Mouse (Mus musculus) ES-E14 (cell line): Measurements from ENCODE around the gene Il22ra2. TPM values are rescaled to one million over a fixed set of nuclear protein-coding genes. Genes with fewer than 3 reads are reported as not detected.

ENCODE experiments used
- DNase-seq: peaks from one replicate; pipeline ENCODE4 v3.0.0-alpha.2; 2013; ENCODE audit warnings: low read depth, low spot score
- H3K27ac ChIP-seq: 2 replicates; pipeline ENCODE4 v1.5.1; 2012; ENCODE audit warnings: low read depth, mild to moderate bottlenecking, low read length, moderate library complexity, mixed read lengths; ENCODE audit not compliant: poor library complexity, insufficient read depth, severe bottlenecking
- H3K36me3 ChIP-seq: 2 replicates; pipeline ENCODE4 v1.6.1; 2012; ENCODE audit warnings: mild to moderate bottlenecking, low read length, moderate library complexity, mixed read lengths; ENCODE audit not compliant: control insufficient read depth, poor library complexity, insufficient read depth, severe bottlenecking
- H3K4me1 ChIP-seq, 2 experiments: fragments of 150-350 bp in 1 of 2; sonication (generic) in 1 of 2; 2 replicates each; pipeline ENCODE4 v1.6.1; 2012; ENCODE audit warnings: low read length in 2 of 2, mild to moderate bottlenecking in 1 of 2, mixed read lengths in 1 of 2; ENCODE audit not compliant: control insufficient read depth in 2 of 2, insufficient read depth in 2 of 2, poor library complexity in 1 of 2
- H3K4me3 ChIP-seq, 2 experiments: fragments of 150-350 bp in 1 of 2; sonication (generic) in 1 of 2; 2 replicates each; pipeline ENCODE4 v1.5.1; 2012; ENCODE audit warnings: low read length in 2 of 2, low read depth in 1 of 2, mild to moderate bottlenecking in 1 of 2, mixed read lengths in 1 of 2; ENCODE audit not compliant: insufficient read depth in 1 of 2, poor library complexity in 1 of 2, severe bottlenecking in 1 of 2
- H3K9ac ChIP-seq: 2 replicates; pipeline ENCODE4 v1.6.1; 2012; ENCODE audit warnings: low read depth, mild to moderate bottlenecking, low read length, mixed read lengths; ENCODE audit not compliant: poor library complexity, insufficient read depth, severe bottlenecking
- H3K9me3 ChIP-seq: fragments of 150-350 bp; sonication (generic); 2 replicates; pipeline ENCODE4 v1.6.1; 2012; ENCODE audit warnings: low read depth, mild to moderate bottlenecking, low read length; ENCODE audit not compliant: control insufficient read depth, insufficient read depth
- CHD2 ChIP-seq: IDR thresholded peaks from 2 replicates; pipeline ENCODE4 v1.6.1; 2014; ENCODE audit warnings: mild to moderate bottlenecking, low read depth, low read length, inconsistent platforms
- HCFC1 ChIP-seq: IDR thresholded peaks from 2 replicates; pipeline ENCODE4 v1.6.1; 2012; ENCODE audit warnings: low read length, inconsistent platforms, borderline replicate concordance; ENCODE audit not compliant: insufficient read depth
- MAFK ChIP-seq: IDR thresholded peaks from 2 replicates; pipeline ENCODE4 v1.6.1; 2014; ENCODE audit warnings: mild to moderate bottlenecking, low read depth, low read length, inconsistent platforms; ENCODE audit not compliant: insufficient read depth
- ZC3H11A ChIP-seq: IDR thresholded peaks from 2 replicates; pipeline ENCODE4 v1.6.1; 2012; ENCODE audit warnings: low read depth, mild to moderate bottlenecking, inconsistent platforms, low read length, borderline replicate concordance
- ZNF384 ChIP-seq: IDR thresholded peaks from 2 replicates; pipeline ENCODE4 v1.6.1; 2012; ENCODE audit warnings: low read depth, low read length, inconsistent platforms
- in situ Hi-C, 2 experiments: fragments of 600-800 bp; cut with MboI; formaldehyde crosslinking; loops; one replicate each; pipeline ENCODE4 v1.15.1; 2025; ENCODE audit warnings: low sequenced_read_pairs in 2 of 2, inconsistent platforms in 1 of 2; ENCODE audit not compliant: unreplicated experiment in 2 of 2
- total RNA-seq: library from RNA; depleted of rRNA; stranded (reverse); fragments of 300-350 nt; gene quantifications from 2 replicates; pipeline ENCODE4 v1.2.3, GENCODE M21; 2012; rRNA removed

The Il22ra2 gene
- total RNA-seq, 1 experiment: not detected

- in situ Hi-C loops: no loop called here
- TF ChIP-seq CHD2 (no peak), ZC3H11A (no peak), MAFK (no peak), HCFC1 (no peak), ZNF384 (no peak)
- no peak for DNase-seq
These were observed 35.6 kb downstream of the Il22ra2 start for GRCm38 (mm10) chr10:19657426-19657825.

GRCm38 (mm10) chr10:19659953-19660352 lies 38.2 kb downstream of the Il22ra2 start:
- H3K36me3 ChIP-seq: no peaks in the 10 kb centered on the region
- DNase-seq: no peak
- no peak overlapping the region for H3K4me3 ChIP-seq
- no peak overlapping the region for H3K27ac ChIP-seq
- no peak overlapping the region for H3K9ac ChIP-seq
- in situ Hi-C loops: no loop called here
- TF ChIP-seq MAFK: no peak
- TF ChIP-seq HCFC1: no peak
- TF ChIP-seq ZC3H11A: no peak
- no peak for TF ChIP-seq CHD2
- TF ChIP-seq ZNF384: no peak
- no peaks in the 10 kb centered on the region for H3K9me3 ChIP-seq
- H3K4me1 ChIP-seq: no peaks in the 10 kb centered on the region

More at GRCm38 (mm10) chr10:19657426-19657825, 35.6 kb downstream of the Il22ra2 start:
- no peak overlapping the region for H3K9ac ChIP-seq
- H3K27ac ChIP-seq: no peak overlapping the region; the same call in 1 of the 2 replicates
- H3K4me1 ChIP-seq: no peaks in the 10 kb centered on the region
- no peaks in the 10 kb centered on the region for H3K9me3 ChIP-seq
- H3K36me3 ChIP-seq: no peaks in the 10 kb centered on the region
- H3K4me3 ChIP-seq: no peak overlapping the region

GRCm38 (mm10) chr10:19668973-19669372 lies 47.2 kb downstream of the Il22ra2 start:
- no peak for TF ChIP-seq CHD2
- no peak for TF ChIP-seq ZC3H11A
- no peak for TF ChIP-seq MAFK
- no peak for TF ChIP-seq ZNF384
- TF ChIP-seq HCFC1: no peak
- H3K36me3 ChIP-seq: no peaks in the 10 kb centered on the region
- H3K4me3 ChIP-seq: no peak overlapping the region
- no peak for DNase-seq
- in situ Hi-C loops: no loop called here
- no peaks in the 10 kb centered on the region for H3K4me1 ChIP-seq
- no peaks in the 10 kb centered on the region for H3K9me3 ChIP-seq
- no peak overlapping the region for H3K9ac ChIP-seq
- H3K27ac ChIP-seq: no peak overlapping the region

GRCm38 (mm10) chr10:19672015-19672414 lies 50.2 kb downstream of the Il22ra2 start:
- no peaks in the 10 kb centered on the region for H3K9me3 ChIP-seq
- no peak overlapping the region for H3K9ac ChIP-seq
- no peak for DNase-seq
- no peaks in the 10 kb centered on the region for H3K4me1 ChIP-seq
- no peaks in the 10 kb centered on the region for H3K36me3 ChIP-seq
- TF ChIP-seq HCFC1: no peak
- no peak for TF ChIP-seq ZNF384
- TF ChIP-seq MAFK: no peak
- no peak for TF ChIP-seq ZC3H11A
- no peak for TF ChIP-seq CHD2
- no peak overlapping the region for H3K27ac ChIP-seq
- no peak overlapping the region for H3K4me3 ChIP-seq
- in situ Hi-C loops: no loop called here

GRCm38 (mm10) chr10:19673146-19673545 lies 51.3 kb downstream of the Il22ra2 start:
- H3K36me3 ChIP-seq: no peaks in the 10 kb centered on the region
- H3K4me3 ChIP-seq: no peak overlapping the region
- no peak for TF ChIP-seq HCFC1
- no peak for TF ChIP-seq MAFK
- no peak for TF ChIP-seq ZC3H11A
- TF ChIP-seq CHD2: no peak
- TF ChIP-seq ZNF384: no peak
- H3K27ac ChIP-seq: no peak overlapping the region
- no peak for DNase-seq
- no peak overlapping the region for H3K9ac ChIP-seq
- no peaks in the 10 kb centered on the region for H3K4me1 ChIP-seq
- in situ Hi-C loops: no loop called here
- H3K9me3 ChIP-seq: no peaks in the 10 kb centered on the region

Other genes starting within 250 kb of the Il22ra2 start
- gene Ifngr1, start 30.0 kb upstream of the Il22ra2 start, total RNA-seq: 8.3 and 12.5 TPM in 2 replicates
- gene Il20ra, start 90.6 kb downstream of the Il22ra2 start, total RNA-seq: 0.16 TPM in 1 of 2 replicates, not detected in the other
- gene Slc35d3, start 229.5 kb downstream of the Il22ra2 start, total RNA-seq: 0.67 and 0.69 TPM in 2 replicates